Mouse (Mus musculus): ENCODE data around the gene Crb2. TPM values are rescaled to one million over a fixed set of nuclear protein-coding genes. Genes with fewer than 3 reads are reported as not detected.

Gene Crb2
- polyA plus RNA-seq, 1 experiment from 2014 or later, result 5.0 TPM

- ATAC-seq (replicated peaks; ENCODE audit: low FRiP score), result 0 out of 2 replicates have a peak, but pooled peaks have one; percentile 34
- H3K4me1 ChIP-seq (replicated peaks; ENCODE audit: control insufficient read depth, insufficient read depth, low read length), result no peaks in the 10 kb centered on the region; the same call in 1 of the 2 replicates
These were observed 25.6 kb downstream of the Crb2 start for GRCm38 (mm10) chr2:37801687-37802086.

DNA sequence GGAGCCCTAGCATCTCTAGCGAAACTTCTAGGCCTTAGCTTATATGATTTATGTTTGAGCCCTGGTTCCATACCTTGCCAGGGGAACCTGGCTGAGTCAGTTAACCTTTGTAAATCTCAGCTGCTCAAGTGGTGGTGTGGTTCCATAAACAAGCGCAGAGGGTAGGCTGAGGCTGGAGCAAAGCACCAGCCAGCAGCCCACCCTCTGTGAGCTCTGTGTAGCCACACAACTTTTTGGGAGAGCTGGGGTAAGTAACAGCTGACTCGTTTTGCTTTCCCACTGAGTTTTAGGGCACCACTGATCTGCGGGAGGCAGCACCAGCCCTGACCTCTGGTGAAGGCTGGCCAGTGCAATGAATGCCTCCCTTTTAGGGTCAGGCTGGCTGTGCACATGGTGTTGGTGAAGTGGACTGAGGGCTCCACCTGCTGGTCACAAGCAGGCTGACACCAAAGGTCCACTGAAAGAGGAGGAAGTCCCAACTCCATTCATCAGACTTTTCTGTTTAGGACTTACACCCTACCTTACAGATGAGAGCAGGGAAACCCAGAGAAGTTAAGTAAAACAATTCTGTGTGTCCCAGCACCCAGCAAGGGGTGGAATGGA, 26.7 kb downstream of the Crb2 start:
- no peak overlapping the region for H3K9ac ChIP-seq (ENCODE audit: low read depth, low read length)
- H3K36me3 ChIP-seq (ENCODE audit: control insufficient read depth, insufficient read depth, low read length), result no peaks in the 10 kb centered on the region; the same call in 1 of the 2 replicates
- no peaks in the 10 kb centered on the region; the same call in 1 of the 2 replicates for H3K4me1 ChIP-seq (replicated peaks; ENCODE audit: control insufficient read depth, insufficient read depth, low read length)
- H3K27ac ChIP-seq (ENCODE audit: low read depth, low read length), result no peak overlapping the region
- ATAC-seq (replicated peaks; ENCODE audit: low FRiP score) (peak; percentile 67), DNase-seq (ENCODE audit: low spot score) (peak; percentile 62)
- no peaks in the 10 kb centered on the region for H3K27me3 ChIP-seq (replicated peaks; ENCODE audit: control insufficient read depth, insufficient read depth, low read length)
- no peak overlapping the region for H3K4me2 ChIP-seq
- 45% methylated on average over 4 of the region's 4 CpGs for WGBS
- no peaks in the 10 kb centered on the region for H3K9me3 ChIP-seq (ENCODE audit: control insufficient read depth, low read length)
- H3K4me3 ChIP-seq (ENCODE audit: low read depth, low read length), result no peak overlapping the region

More at GRCm38 (mm10) chr2:37801687-37802086, 25.6 kb downstream of the Crb2 start:
- no peak overlapping the region for H3K4me3 ChIP-seq (ENCODE audit: low read depth, low read length)
- no peaks in the 10 kb centered on the region; the same call in 1 of the 2 replicates for H3K36me3 ChIP-seq (ENCODE audit: control insufficient read depth, insufficient read depth, low read length)
- no peaks in the 10 kb centered on the region for H3K27me3 ChIP-seq (replicated peaks; ENCODE audit: control insufficient read depth, insufficient read depth, low read length)
- WGBS, result 69% methylated on average over 4 of the region's 4 CpGs
- no peak for DNase-seq (ENCODE audit: low spot score)
- no peak overlapping the region for H3K27ac ChIP-seq (ENCODE audit: low read depth, low read length)
- no peak overlapping the region for H3K4me2 ChIP-seq
- H3K9me3 ChIP-seq (ENCODE audit: control insufficient read depth, low read length), result no peaks in the 10 kb centered on the region
- no peak overlapping the region for H3K9ac ChIP-seq (ENCODE audit: low read depth, low read length)

GRCm38 (mm10) chr2:37811682-37812081, 35.6 kb downstream of the Crb2 start:
- Histone ChIP-seq H3K36me3 (ENCODE audit: control insufficient read depth, insufficient read depth, low read length) (no peaks in the 10 kb centered on the region; the same call in 1 of the 2 replicates), H3K9me3 (ENCODE audit: control insufficient read depth, low read length) (no peaks in the 10 kb centered on the region), H3K9ac (ENCODE audit: low read depth, low read length) (no peak overlapping the region), H3K27ac (ENCODE audit: low read depth, low read length) (no peak overlapping the region), H3K4me2 (no peak overlapping the region), H3K4me1 (replicated peaks; ENCODE audit: control insufficient read depth, insufficient read depth, low read length) (no peaks in the 10 kb centered on the region), H3K27me3 (replicated peaks; ENCODE audit: control insufficient read depth, insufficient read depth, low read length) (no peaks in the 10 kb centered on the region), H3K4me3 (ENCODE audit: low read depth, low read length) (no peak overlapping the region)
- 90% methylated on average over 2 of the region's 2 CpGs for WGBS
- DNase-seq (ENCODE audit: low spot score) (no peak), ATAC-seq (replicated peaks; ENCODE audit: low FRiP score) (no peak)

GRCm38 (mm10) chr2:37812401-37812800, 36.4 kb downstream of the Crb2 start:
- Histone ChIP-seq H3K27ac (ENCODE audit: low read depth, low read length) (no peak overlapping the region), H3K27me3 (replicated peaks; ENCODE audit: control insufficient read depth, insufficient read depth, low read length) (no peaks in the 10 kb centered on the region), H3K9ac (ENCODE audit: low read depth, low read length) (no peak overlapping the region), H3K36me3 (ENCODE audit: control insufficient read depth, insufficient read depth, low read length) (no peaks in the 10 kb centered on the region; the same call in 1 of the 2 replicates), H3K4me3 (ENCODE audit: low read depth, low read length) (no peak overlapping the region), H3K9me3 (ENCODE audit: control insufficient read depth, low read length) (no peaks in the 10 kb centered on the region), H3K4me2 (no peak overlapping the region), H3K4me1 (replicated peaks; ENCODE audit: control insufficient read depth, insufficient read depth, low read length) (no peaks in the 10 kb centered on the region)
- 85% methylated on average over 5 of the region's 5 CpGs for WGBS
- no peak for ATAC-seq (replicated peaks; ENCODE audit: low FRiP score)
- no peak for DNase-seq (ENCODE audit: low spot score)

GRCm38 (mm10) chr2:37814820-37815361, 38.8 kb downstream of the Crb2 start:
- Histone ChIP-seq H3K27me3 (replicated peaks; ENCODE audit: control insufficient read depth, insufficient read depth, low read length) (no peaks in the 10 kb centered on the region), H3K27ac (ENCODE audit: low read depth, low read length) (no peak overlapping the region), H3K9ac (ENCODE audit: low read depth, low read length) (no peak overlapping the region), H3K36me3 (ENCODE audit: control insufficient read depth, insufficient read depth, low read length) (no peaks in the 10 kb centered on the region; the same call in 1 of the 2 replicates), H3K4me2 (no peak overlapping the region), H3K4me3 (ENCODE audit: low read depth, low read length) (no peak overlapping the region), H3K9me3 (ENCODE audit: control insufficient read depth, low read length) (no peaks in the 10 kb centered on the region), H3K4me1 (replicated peaks; ENCODE audit: control insufficient read depth, insufficient read depth, low read length) (no peaks in the 10 kb centered on the region)
- no peak for ATAC-seq (replicated peaks; ENCODE audit: low FRiP score)
- DNase-seq (ENCODE audit: low spot score), result no peak
- WGBS, result 82% methylated on average over 8 of the region's 8 CpGs

GRCm38 (mm10) chr2:37815676-37816075, 39.6 kb downstream of the Crb2 start:
- Histone ChIP-seq H3K9ac (ENCODE audit: low read depth, low read length) (no peak overlapping the region), H3K4me2 (no peak overlapping the region), H3K9me3 (ENCODE audit: control insufficient read depth, low read length) (no peaks in the 10 kb centered on the region), H3K27me3 (replicated peaks; ENCODE audit: control insufficient read depth, insufficient read depth, low read length) (no peaks in the 10 kb centered on the region), H3K27ac (ENCODE audit: low read depth, low read length) (no peak overlapping the region), H3K4me1 (replicated peaks; ENCODE audit: control insufficient read depth, insufficient read depth, low read length) (no peaks in the 10 kb centered on the region), H3K4me3 (ENCODE audit: low read depth, low read length) (no peak overlapping the region), H3K36me3 (ENCODE audit: control insufficient read depth, insufficient read depth, low read length) (no peaks in the 10 kb centered on the region; the same call in 1 of the 2 replicates)
- peak; percentile 67 for DNase-seq (ENCODE audit: low spot score)
- ATAC-seq (replicated peaks; ENCODE audit: low FRiP score), result no peak
- 14% methylated on average over 3 of the region's 3 CpGs for WGBS

DNA sequence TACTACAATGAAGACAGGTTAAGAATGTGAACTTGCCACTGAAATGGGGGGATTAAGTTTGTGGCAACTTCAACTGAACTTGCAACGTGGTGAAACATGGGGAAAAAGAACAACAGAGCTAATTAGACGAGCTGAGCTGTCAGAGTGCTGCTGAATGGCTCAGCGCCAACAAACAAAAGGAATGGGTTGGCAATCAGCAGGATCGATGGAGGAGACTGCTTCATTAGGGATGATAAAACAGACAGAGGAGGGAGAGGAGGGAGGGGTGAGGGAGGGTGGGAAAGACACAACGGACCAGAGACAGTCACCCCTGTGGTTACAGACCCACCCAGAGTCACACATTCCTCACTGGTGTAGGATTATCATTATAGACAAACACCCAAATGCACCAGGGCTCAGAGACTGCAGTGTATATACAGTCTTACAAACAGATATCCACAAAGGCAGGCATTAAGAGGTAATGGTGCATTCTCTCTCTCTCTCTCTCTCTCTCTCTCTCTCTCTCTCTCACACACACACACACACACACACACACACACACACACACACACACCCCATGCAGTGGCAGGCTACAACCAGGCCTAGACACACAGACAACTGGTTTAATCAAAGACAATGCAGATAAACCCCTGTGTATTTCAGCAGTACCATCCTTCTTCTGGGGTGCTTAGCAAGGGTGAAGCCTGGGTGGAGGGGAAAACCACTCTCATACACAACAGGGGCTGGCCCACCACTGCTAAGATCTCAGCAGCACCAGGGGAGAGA, 42.9 kb downstream of the Crb2 start:
- no peaks in the 10 kb centered on the region for H3K27me3 ChIP-seq (replicated peaks; ENCODE audit: control insufficient read depth, insufficient read depth, low read length)
- H3K9me3 ChIP-seq (ENCODE audit: control insufficient read depth, low read length), result no peaks in the 10 kb centered on the region
- DNase-seq (ENCODE audit: low spot score) (no peak), ATAC-seq (replicated peaks; ENCODE audit: low FRiP score) (no peak)
- no peaks in the 10 kb centered on the region for H3K4me1 ChIP-seq (replicated peaks; ENCODE audit: control insufficient read depth, insufficient read depth, low read length)
- no peak overlapping the region for H3K27ac ChIP-seq (ENCODE audit: low read depth, low read length)
- no peak overlapping the region for H3K9ac ChIP-seq (ENCODE audit: low read depth, low read length)
- no peak overlapping the region for H3K4me2 ChIP-seq
- 37% methylated on average over 5 of the region's 5 CpGs for WGBS
- no peak overlapping the region for H3K4me3 ChIP-seq (ENCODE audit: low read depth, low read length)
- no peaks in the 10 kb centered on the region for H3K36me3 ChIP-seq (ENCODE audit: control insufficient read depth, insufficient read depth, low read length)

DNA sequence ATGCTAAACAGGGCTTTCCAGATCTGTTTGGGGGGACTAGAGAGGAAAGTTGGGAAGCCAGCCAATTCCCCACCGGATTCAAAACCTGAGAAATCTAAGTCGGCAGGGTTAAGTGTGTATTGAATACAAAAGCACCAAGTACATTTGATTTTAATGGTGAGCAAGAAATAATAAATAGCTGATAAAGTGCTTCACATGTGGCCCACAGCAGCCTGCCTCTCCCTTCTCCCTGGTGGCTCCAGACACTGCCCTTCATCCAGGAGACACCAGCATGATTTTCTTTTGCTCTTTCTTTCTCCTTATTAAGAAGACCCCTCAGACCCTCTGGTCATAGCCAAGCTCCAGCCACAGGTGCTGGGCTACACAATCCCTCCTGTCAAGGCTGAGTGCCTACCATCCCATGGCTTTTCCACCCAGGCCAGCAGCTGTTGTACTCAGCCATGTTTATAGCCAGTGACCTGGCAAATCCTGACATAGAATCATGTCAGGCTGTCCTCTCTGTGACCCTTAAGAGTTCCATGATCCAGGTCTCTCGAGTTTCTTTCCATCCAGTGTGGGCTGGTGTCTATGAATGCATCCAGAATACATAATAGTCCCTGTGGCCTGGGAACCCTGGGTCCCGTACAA, 43.6 kb downstream of the Crb2 start:
- DNase-seq (ENCODE audit: low spot score) (no peak), ATAC-seq (replicated peaks; ENCODE audit: low FRiP score) (no peak)
- Histone ChIP-seq H3K27ac (ENCODE audit: low read depth, low read length) (no peak overlapping the region), H3K9me3 (ENCODE audit: control insufficient read depth, low read length) (no peaks in the 10 kb centered on the region), H3K36me3 (ENCODE audit: control insufficient read depth, insufficient read depth, low read length) (no peaks in the 10 kb centered on the region), H3K4me2 (no peak overlapping the region), H3K4me3 (ENCODE audit: low read depth, low read length) (no peak overlapping the region), H3K27me3 (replicated peaks; ENCODE audit: control insufficient read depth, insufficient read depth, low read length) (no peaks in the 10 kb centered on the region), H3K9ac (ENCODE audit: low read depth, low read length) (no peak overlapping the region), H3K4me1 (replicated peaks; ENCODE audit: control insufficient read depth, insufficient read depth, low read length) (no peaks in the 10 kb centered on the region)
- WGBS, result 67% methylated on average over 4 of the region's 4 CpGs
